In the genomic region with DNA sequence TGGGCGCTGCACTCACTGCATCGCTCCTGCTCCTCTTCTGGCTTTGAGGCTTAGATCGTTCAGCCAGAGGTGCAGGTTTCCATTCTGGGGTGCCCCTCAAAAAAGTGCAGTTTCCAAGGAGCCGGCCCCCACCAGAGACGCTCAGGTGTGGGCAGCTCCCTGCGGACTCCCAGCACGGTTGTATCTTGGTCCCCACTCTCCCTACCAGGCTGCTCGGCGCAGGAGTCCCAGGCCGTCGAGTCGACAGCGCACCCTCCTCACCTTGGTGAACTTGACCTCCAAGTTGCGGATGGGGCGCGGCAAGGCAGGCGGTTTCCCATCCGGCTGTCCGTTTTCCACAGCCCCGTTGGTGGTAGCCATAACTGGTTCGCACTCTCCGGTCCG, we compare ENCODE assay signal across 9 mouse cellular contexts. TPM values are rescaled to one million over a fixed set of nuclear protein-coding genes. Genes with fewer than 3 reads are reported as not detected.
DNase-seq lines count a peak whose midpoint lies in the region; ATAC-seq and TF ChIP-seq lines count a peak whose summit lies in the region.
"Had no signal": no experiment of that assay in that cellular context is flagged by ENCODE, and none has a peak within 500 bp of the region (broad histone marks: within the 10 kb centered on the region; RNA-seq: fewer than 3 reads in every experiment).

No protein-coding gene starts in this region.

- H3ac ChIP-seq in myocyte (ENCODE audit: control insufficient read depth, insufficient read length): peak overlapping the region; percentile 6

- peak overlapping the region; percentile 93 for H3K4me2 ChIP-seq in embryonic facial prominence, embryonic 14.5 days (ENCODE audit: low read depth, low read length)
- peak overlapping the region; percentile 95 for H3K4me2 ChIP-seq in intestine, embryonic 16.5 days (ENCODE audit: low read depth, low read length)
- H3K4me2 ChIP-seq in myocyte (ENCODE audit: low read depth): peak overlapping the region; percentile 65

- H3K27ac ChIP-seq in layer of hippocampus, adult 2 months: no peak overlapping the region
- H3K27ac ChIP-seq in embryonic facial prominence, embryonic 14.5 days (replicated peaks; ENCODE audit: low read depth, low read length): no peak overlapping the region
- H3K27ac ChIP-seq in intestine, embryonic 16.5 days (ENCODE audit: low read length): no peak overlapping the region

- no peaks in the 10 kb centered on the region for H3K36me3 ChIP-seq in embryonic facial prominence, embryonic 14.5 days (ENCODE audit: control insufficient read depth, insufficient read depth, low read length)
- H3K36me3 ChIP-seq in intestine, embryonic 16.5 days (ENCODE audit: control insufficient read depth, insufficient read depth, low read length): no peaks in the 10 kb centered on the region
- H3K36me3 ChIP-seq in myocyte (ENCODE audit: control insufficient read depth, insufficient read depth): no peaks in the 10 kb centered on the region

- DNase-seq in layer of hippocampus, adult 2 months (ENCODE audit: low spot score in 2 of 2): no peak
- no peak for DNase-seq in layer of hippocampus, adult 9-11 months
- no peak for DNase-seq in embryonic facial prominence, embryonic 14.5 days (ENCODE audit: low spot score)
- DNase-seq in frontal cortex, postnatal 36 days (ENCODE audit: low spot score in 2 of 2): no peak
- DNase-seq in left cerebral cortex, postnatal 36 days (ENCODE audit: low spot score in 2 of 2): no peak
- no peak for DNase-seq in urinary bladder, postnatal 36 days (ENCODE audit: low spot score in 2 of 2)
- DNase-seq: layer of hippocampus, postnatal 36 days had no signal

- H3K9me3 ChIP-seq in embryonic facial prominence, embryonic 14.5 days (ENCODE audit: control insufficient read depth, low read length): no peaks in the 10 kb centered on the region
- no peaks in the 10 kb centered on the region for H3K9me3 ChIP-seq in intestine, embryonic 16.5 days (ENCODE audit: control insufficient read depth, low read length)

- H3K9ac ChIP-seq in embryonic facial prominence, embryonic 14.5 days (ENCODE audit: low read depth, low read length): peak overlapping the region; percentile 55
- peak overlapping the region; percentile 65 for H3K9ac ChIP-seq in intestine, embryonic 16.5 days (ENCODE audit: low read depth, low read length)

- intact Hi-C loops in left cerebral cortex, postnatal 36 days (cut with DNase I): no loop called here

- H3K4me3 ChIP-seq in layer of hippocampus, adult 2 months: peak overlapping the region; percentile 49
- H3K4me3 ChIP-seq in embryonic facial prominence, embryonic 14.5 days (ENCODE audit: low read depth, low read length): peak overlapping the region; percentile 51
- H3K4me3 ChIP-seq in intestine, embryonic 16.5 days (ENCODE audit: low read length): peak overlapping the region; percentile 58
- no peak overlapping the region for H3K4me3 ChIP-seq in myocyte

- TF ChIP-seq POLR2A in myocyte (IDR thresholded peaks at IDR 0.05; ENCODE audit: insufficient read length, low read depth): no peak

- no peaks in the 10 kb centered on the region for H3K79me2 ChIP-seq in myocyte (ENCODE audit: control insufficient read depth, insufficient read depth)

- no peak for TF ChIP-seq CTCF in layer of hippocampus, adult 2 months (conservative IDR thresholded peaks at IDR 0.05)

- WGBS in embryonic facial prominence, embryonic 14.5 days: under 1% methylated on average over 20 of the region's 23 CpGs
- WGBS in intestine, embryonic 16.5 days: 2% methylated on average over 23 of the region's 23 CpGs

- peaks cover 52% of the 10 kb centered on the region for H3K27me3 ChIP-seq in embryonic facial prominence, embryonic 14.5 days (replicated peaks; ENCODE audit: control insufficient read depth, insufficient read depth, low read length)
- H3K27me3 ChIP-seq in intestine, embryonic 16.5 days (replicated peaks; ENCODE audit: control insufficient read depth, insufficient read depth, low read length): peaks cover 40% of the 10 kb centered on the region
- no peaks in the 10 kb centered on the region for H3K27me3 ChIP-seq in myocyte (ENCODE audit: control insufficient read depth, insufficient read depth, insufficient read length)

- peaks cover 11% of the 10 kb centered on the region for H3K4me1 ChIP-seq in embryonic facial prominence, embryonic 14.5 days (ENCODE audit: control insufficient read depth, insufficient read depth, low read length)
- peaks cover 15% of the 10 kb centered on the region; the same call in 1 of the 2 replicates for H3K4me1 ChIP-seq in intestine, embryonic 16.5 days (ENCODE audit: control insufficient read depth, insufficient read depth, low read length)

- no peak for ATAC-seq in embryonic facial prominence, embryonic 14.5 days (ENCODE audit: low read depth)
- ATAC-seq in intestine, embryonic 16.5 days: peak; percentile 43

TF ChIP-seq in myocyte, 11 proteins besides CTCF, POLR2A, EP300 and RAD21:
- TF ChIP-seq USF1 (IDR thresholded peaks at IDR 0.05; ENCODE audit: low read depth) (no peak), MYOD1 (IDR thresholded peaks at IDR 0.05; ENCODE audit: control insufficient read depth in 1 of 3, insufficient read length in 2 of 3, low read depth in 2 of 3) (no peak), CEBPB (IDR thresholded peaks at IDR 0.05; ENCODE audit: insufficient read depth, poor library complexity, severe bottlenecking) (no peak), E2F4 (IDR thresholded peaks at IDR 0.05; ENCODE audit: insufficient read depth) (no peak), REST (IDR thresholded peaks at IDR 0.05; ENCODE audit: insufficient read depth, insufficient read length) (no peak), MYOG (IDR thresholded peaks at IDR 0.05; ENCODE audit: control insufficient read depth in 1 of 3, insufficient read depth in 1 of 3, insufficient read length in 2 of 3, low read depth in 2 of 3) (no peak), TCF12 (IDR thresholded peaks at IDR 0.05; ENCODE audit: insufficient read depth, poor library complexity, severe bottlenecking) (no peak)

RNA-seq across cellular contexts. Expression of gene Aldh1a3, which starts 0.3 kb away (rescaled TPM):
- total RNA-seq in layer of hippocampus, adult 2 months (2021): 1 to 10 TPM in 1 of 2 experiments, under 1 TPM in 1; 0.83 to 1.5 TPM
- 29.6 and 30.1 TPM in 2 replicates for polyA plus RNA-seq in embryonic facial prominence, embryonic 14.5 days (2014; fragmentation: Nextera tagmentation; extraction: Ambion mirVana)
- polyA plus RNA-seq in intestine, embryonic 16.5 days (2015; fragmentation: Nextera tagmentation; extraction: Ambion mirVana): 27.0 and 27.4 TPM in 2 replicates
- polyA plus RNA-seq in myocyte (2012; fragmentation: generic; extraction: Trizol): 2.0 TPM
- total RNA-seq in left cerebral cortex, postnatal 36 days (2021): 1 to 10 TPM in 1 of 2 experiments, under 1 TPM in 1; 0.95 to 1.4 TPM

RNA-seq across cellular contexts. Expression of gene Lrrk1, which starts 38.9 kb away (rescaled TPM):
- 1 to 10 TPM; 2.5 to 3.1 TPM for total RNA-seq in layer of hippocampus, adult 2 months (2021)
- 11.9 and 12.5 TPM in 2 replicates for polyA plus RNA-seq in embryonic facial prominence, embryonic 14.5 days (2014; fragmentation: Nextera tagmentation; extraction: Ambion mirVana)
- 15.4 and 16.6 TPM in 2 replicates for polyA plus RNA-seq in intestine, embryonic 16.5 days (2015; fragmentation: Nextera tagmentation; extraction: Ambion mirVana)
- polyA plus RNA-seq in myocyte (2012; fragmentation: generic; extraction: Trizol): 24.8 TPM
- total RNA-seq in left cerebral cortex, postnatal 36 days (2021): 1 to 10 TPM; 4.0 to 5.8 TPM
